Mouse (Mus musculus) cortical plate, adult 2 months (tissue): ENCODE results near the gene H60c.

Source experiments
- CTCF ChIP-seq: fragments of 200-500 bp; IDR thresholded peaks from 2 replicates; pipeline ENCODE4 v1.5.1; 2011; ENCODE audit warnings: mild to moderate bottlenecking, control low read depth, low read length; ENCODE audit not compliant: insufficient read depth; ENCODE audit errors: extremely low read depth
- POLR2A ChIP-seq: fragments of 200-500 bp; IDR thresholded peaks from 2 replicates; pipeline ENCODE4 v1.6.1; 2011; ENCODE audit warnings: mild to moderate bottlenecking, low read length, control low read depth; ENCODE audit not compliant: insufficient read depth; ENCODE audit errors: extremely low read depth

- TF ChIP-seq POLR2A, result no peak
- no peak for TF ChIP-seq CTCF
Observed at GRCm38 (mm10) chr10:3281047-3281446, 13.5 kb upstream of the H60c start.
